Comparison of ENCODE assay signal across 15 mouse cellular contexts in the genomic region with DNA sequence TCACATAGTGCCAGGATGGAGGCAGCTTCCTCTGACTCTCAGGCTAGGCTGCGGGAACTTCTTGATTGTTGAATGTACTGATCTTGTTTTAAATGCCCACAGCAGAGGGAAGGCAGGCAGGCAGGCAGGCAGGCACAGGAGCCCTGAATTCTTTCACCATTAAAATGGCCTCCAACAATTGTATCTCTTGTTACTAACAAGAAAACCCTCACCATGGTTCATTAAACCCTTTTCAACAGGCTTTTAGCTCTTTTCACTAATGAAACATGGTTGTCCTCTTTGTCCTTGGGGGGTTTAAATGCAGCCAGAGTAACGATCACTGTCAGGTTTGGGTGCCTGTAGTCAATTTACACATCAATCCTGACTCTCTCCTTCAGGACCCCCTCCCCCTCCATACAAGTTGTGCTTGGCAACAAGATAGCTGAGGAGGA.
A peak's percentile ranks its signal among the peaks of the same experiment; 100 is the strongest.
DNase-seq lines count a peak whose midpoint lies in the region; ATAC-seq and TF ChIP-seq lines count a peak whose summit lies in the region.
"Had no signal": no experiment of that assay in that cellular context is flagged by ENCODE, and none has a peak within 500 bp of the region (broad histone marks: within the 10 kb centered on the region; RNA-seq: fewer than 3 reads in every experiment).

No protein-coding gene starts in this region.

- H3K36me3 ChIP-seq in ES-Bruce4 (ENCODE audit: control insufficient read depth, insufficient read depth, low read length, poor library complexity, severe bottlenecking) = no peaks in the 10 kb centered on the region
- H3K36me3 ChIP-seq in forebrain, embryonic 16.5 days (ENCODE audit: control insufficient read depth, insufficient read depth) = no peaks in the 10 kb centered on the region
- no peaks in the 10 kb centered on the region for H3K36me3 ChIP-seq in midbrain, embryonic 14.5 days (ENCODE audit: control insufficient read depth, insufficient read depth, low read length)
- no peaks in the 10 kb centered on the region for H3K36me3 ChIP-seq in embryonic facial prominence, embryonic 10.5 days (replicated peaks)
- H3K36me3 ChIP-seq in kidney, embryonic 15.5 days = no peaks in the 10 kb centered on the region
- H3K36me3 ChIP-seq: hindbrain, embryonic 15.5 days; limb, embryonic 13.5 days had no signal

- no peak overlapping the region for H3K4me2 ChIP-seq in forebrain, embryonic 16.5 days (ENCODE audit: low read length)
- no peak overlapping the region for H3K4me2 ChIP-seq in midbrain, embryonic 14.5 days (ENCODE audit: low read length)
- H3K4me2 ChIP-seq in kidney, embryonic 15.5 days = no peak overlapping the region
- H3K4me2 ChIP-seq: heart, embryonic 11.5 days; hindbrain, embryonic 15.5 days; limb, embryonic 13.5 days had no signal

- 4% methylated on average over 2 of the region's 2 CpGs for WGBS in forebrain, embryonic 16.5 days
- 3% methylated on average over 2 of the region's 2 CpGs for WGBS in midbrain, embryonic 14.5 days
- WGBS in embryonic facial prominence, embryonic 10.5 days = 24% methylated on average over 2 of the region's 2 CpGs
- 35% methylated on average over 2 of the region's 2 CpGs for WGBS in kidney, embryonic 15.5 days

- H3K27me3 ChIP-seq in ES-Bruce4 (ENCODE audit: control insufficient read depth, insufficient read depth, low read length, poor library complexity, severe bottlenecking) = no peaks in the 10 kb centered on the region
- H3K27me3 ChIP-seq in forebrain, embryonic 16.5 days (replicated peaks; ENCODE audit: control insufficient read depth, insufficient read depth, low read length) = no peaks in the 10 kb centered on the region
- H3K27me3 ChIP-seq in midbrain, embryonic 14.5 days (ENCODE audit: control insufficient read depth, insufficient read depth, low read length) = no peaks in the 10 kb centered on the region
- H3K27me3 ChIP-seq in embryonic facial prominence, embryonic 10.5 days (replicated peaks; ENCODE audit: low read depth, poor library complexity, severe bottlenecking) = 0 out of 2 replicates have a peak, but pooled peaks cover 2% of the 10 kb centered on the region
- no peaks in the 10 kb centered on the region for H3K27me3 ChIP-seq in kidney, embryonic 15.5 days
- H3K27me3 ChIP-seq: hindbrain, embryonic 15.5 days; limb, embryonic 13.5 days had no signal

- no peaks in the 10 kb centered on the region for H3K9me3 ChIP-seq in ES-Bruce4 (replicated peaks; ENCODE audit: control insufficient read depth, insufficient read depth, low read length, poor library complexity, severe bottlenecking)
- no peaks in the 10 kb centered on the region for H3K9me3 ChIP-seq in forebrain, embryonic 16.5 days (ENCODE audit: control insufficient read depth, low read length)
- H3K9me3 ChIP-seq in midbrain, embryonic 14.5 days (ENCODE audit: control insufficient read depth, low read length) = no peaks in the 10 kb centered on the region
- H3K9me3 ChIP-seq in embryonic facial prominence, embryonic 10.5 days = no peaks in the 10 kb centered on the region
- H3K9me3 ChIP-seq in kidney, embryonic 15.5 days (replicated peaks) = no peaks in the 10 kb centered on the region
- H3K9me3 ChIP-seq: hindbrain, embryonic 15.5 days; limb, embryonic 13.5 days had no signal

- no peak overlapping the region for H3K9ac ChIP-seq in ES-Bruce4 (ENCODE audit: low read depth, poor library complexity, severe bottlenecking)
- H3K9ac ChIP-seq in forebrain, embryonic 16.5 days (replicated peaks; ENCODE audit: low read depth, low read length) = no peak overlapping the region
- H3K9ac ChIP-seq in midbrain, embryonic 14.5 days (replicated peaks; ENCODE audit: low read length) = no peak overlapping the region
- no peak overlapping the region for H3K9ac ChIP-seq in kidney, embryonic 15.5 days
- H3K9ac ChIP-seq: hindbrain, embryonic 15.5 days; limb, embryonic 13.5 days; liver, postnatal 0 days had no signal

- peak overlapping the region; percentile 90 for H3K27ac ChIP-seq in ES-Bruce4 (ENCODE audit: insufficient read depth, low read length)
- H3K27ac ChIP-seq in forebrain, embryonic 16.5 days (ENCODE audit: low read length) = no peak overlapping the region
- no peak overlapping the region for H3K27ac ChIP-seq in midbrain, embryonic 14.5 days (replicated peaks; ENCODE audit: low read depth, low read length)
- H3K27ac ChIP-seq in embryonic facial prominence, embryonic 10.5 days (replicated peaks) = no peak overlapping the region; the same call in 1 of the 2 replicates
- no peak overlapping the region for H3K27ac ChIP-seq in kidney, embryonic 15.5 days
- H3K27ac ChIP-seq: hindbrain, embryonic 15.5 days; kidney, postnatal 0 days; limb, embryonic 13.5 days had no signal

- no peak for TF ChIP-seq EP300 in ES-Bruce4 (IDR thresholded peaks at IDR 0.05; ENCODE audit: insufficient read depth, low read depth, low read length)

- no peak for TF ChIP-seq CTCF in ES-Bruce4 (IDR thresholded peaks at IDR 0.05; ENCODE audit: low read depth, low read length)

- peak; percentile 33; the same call in 1 of the 2 replicates for ATAC-seq in forebrain, embryonic 16.5 days
- no peak for ATAC-seq in midbrain, embryonic 14.5 days (ENCODE audit: low FRiP score, low TSS enrichment)
- ATAC-seq in erythroid progenitor cell, adult 5-6 weeks (replicated peaks; ENCODE audit: low FRiP score, poor library complexity, severe bottlenecking) = no peak
- no peak for ATAC-seq in kidney, embryonic 15.5 days (replicated peaks; ENCODE audit: low FRiP score)
- ATAC-seq: liver, postnatal 0 days had no signal

- peaks cover 7% of the 10 kb centered on the region for H3K4me1 ChIP-seq in ES-Bruce4 (ENCODE audit: control insufficient read depth, insufficient read depth, low read length)
- peaks cover 10% of the 10 kb centered on the region; the same call in 1 of the 2 replicates for H3K4me1 ChIP-seq in forebrain, embryonic 16.5 days (replicated peaks; ENCODE audit: control insufficient read depth, insufficient read depth, low read length)
- H3K4me1 ChIP-seq in midbrain, embryonic 14.5 days (ENCODE audit: control insufficient read depth, insufficient read depth, low read length) = 0 out of 2 replicates have a peak, but pooled peaks cover 4% of the 10 kb centered on the region
- peaks cover 15% of the 10 kb centered on the region for H3K4me1 ChIP-seq in embryonic facial prominence, embryonic 10.5 days
- H3K4me1 ChIP-seq in kidney, embryonic 15.5 days = peaks cover 17% of the 10 kb centered on the region
- H3K4me1 ChIP-seq: hindbrain, embryonic 15.5 days had no signal

- TF ChIP-seq POLR2A in ES-Bruce4 (IDR thresholded peaks at IDR 0.05; ENCODE audit: insufficient read depth, low read length) = no peak

- peak; percentile 52 for DNase-seq in ZHBTc4 (ENCODE audit: low read depth, low spot score)
- peak; percentile 49 for DNase-seq in midbrain, embryonic 14.5 days
- no peak for DNase-seq in embryonic facial prominence, embryonic 10.5 days (ENCODE audit: low spot score)
- DNase-seq: adrenal gland, adult 8-10 months; liver, postnatal 0 days; thymus, adult 2 months had no signal

- no peak overlapping the region for H3K4me3 ChIP-seq in ES-Bruce4 (ENCODE audit: low read depth, low read length)
- H3K4me3 ChIP-seq in forebrain, embryonic 16.5 days (replicated peaks; ENCODE audit: low read length) = no peak overlapping the region
- H3K4me3 ChIP-seq in midbrain, embryonic 14.5 days (replicated peaks; ENCODE audit: low read depth, low read length) = no peak overlapping the region
- no peak overlapping the region for H3K4me3 ChIP-seq in embryonic facial prominence, embryonic 10.5 days
- no peak overlapping the region for H3K4me3 ChIP-seq in kidney, embryonic 15.5 days (replicated peaks)
- H3K4me3 ChIP-seq: erythroblast, embryonic 14.5 days; hindbrain, embryonic 15.5 days; limb, embryonic 13.5 days had no signal
